Mouse (Mus musculus) testis, postnatal 14 days (tissue): ENCODE measurements around the gene Dnah2.
"Not testable (repeated sequence)": the region's sequence is repeated elsewhere in the genome, so short reads cannot be mapped to it uniquely, and the experiment has no call there.

Source experiments
- DNase-seq: peaks from one replicate; pipeline ENCODE4 v3.0.0; 2021; ENCODE audit warnings: low spot score

Dnah2 gene

DNA sequence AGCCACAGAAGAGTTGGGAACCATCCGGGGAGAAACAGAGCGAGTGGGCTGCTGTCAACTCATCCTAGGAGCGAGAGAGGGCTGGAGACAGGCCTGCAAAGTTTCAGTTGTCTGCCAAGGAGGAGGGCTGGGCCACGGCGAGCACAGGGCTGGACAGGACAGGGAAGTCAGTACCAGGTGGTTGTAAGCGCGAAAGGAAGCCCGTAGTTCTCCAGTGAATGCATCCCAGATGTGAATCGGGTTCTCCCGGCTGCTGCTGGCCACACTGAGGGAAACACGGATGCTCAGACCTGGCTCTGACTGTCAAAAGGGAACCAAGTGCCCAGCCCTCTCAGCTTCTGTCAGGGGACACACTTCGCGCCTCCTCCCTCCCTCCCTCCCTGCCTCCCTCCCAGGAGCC is 14.5 kb upstream of the Dnah2 start:
- no peak for DNase-seq

DNA sequence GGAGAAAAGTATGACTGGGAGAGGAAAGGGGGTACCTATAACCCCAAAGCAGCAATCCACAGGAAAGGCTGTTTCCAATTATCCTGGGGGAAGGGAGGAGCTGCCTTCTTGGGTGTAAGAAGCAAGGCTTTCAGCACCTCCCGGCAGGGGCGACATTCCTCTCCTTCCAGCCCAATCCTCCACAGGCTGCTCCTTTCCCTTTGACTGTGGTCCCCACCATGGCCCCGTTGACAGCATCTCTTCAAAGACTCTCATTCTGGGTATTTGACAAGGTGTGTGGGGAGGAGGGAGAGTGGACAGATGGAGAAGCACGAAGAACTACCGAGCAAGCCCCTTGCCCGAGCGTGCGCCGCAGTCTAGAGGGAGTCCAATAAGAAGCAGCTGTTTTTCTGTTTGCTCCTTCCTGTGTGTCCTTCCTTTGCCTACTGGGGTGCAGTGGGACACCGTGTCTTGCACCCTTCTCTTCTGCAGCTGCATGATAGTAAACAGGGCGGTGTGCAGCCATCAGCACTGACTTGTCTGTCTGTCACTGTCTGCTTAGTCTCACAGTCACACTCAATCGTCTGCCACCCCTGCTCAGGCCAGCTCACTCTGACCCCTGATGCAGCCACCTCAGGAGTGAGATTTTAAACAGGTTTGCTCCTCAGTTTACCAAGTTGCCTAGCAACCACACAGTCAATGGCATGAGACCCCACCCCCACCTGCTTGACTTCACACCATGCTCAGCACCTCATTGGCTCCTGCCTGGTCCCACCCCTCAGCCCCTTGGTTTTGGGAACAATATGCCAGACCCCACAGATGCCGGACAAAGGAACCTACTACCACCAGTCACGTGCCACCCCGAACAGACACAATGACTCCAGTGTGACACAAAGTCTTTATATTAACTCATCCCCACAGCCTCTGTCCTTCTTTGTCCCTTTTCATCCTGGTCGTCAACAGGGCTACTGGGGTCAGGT is 12.3 kb upstream of the Dnah2 start:
- DNase-seq: no peak

DNA sequence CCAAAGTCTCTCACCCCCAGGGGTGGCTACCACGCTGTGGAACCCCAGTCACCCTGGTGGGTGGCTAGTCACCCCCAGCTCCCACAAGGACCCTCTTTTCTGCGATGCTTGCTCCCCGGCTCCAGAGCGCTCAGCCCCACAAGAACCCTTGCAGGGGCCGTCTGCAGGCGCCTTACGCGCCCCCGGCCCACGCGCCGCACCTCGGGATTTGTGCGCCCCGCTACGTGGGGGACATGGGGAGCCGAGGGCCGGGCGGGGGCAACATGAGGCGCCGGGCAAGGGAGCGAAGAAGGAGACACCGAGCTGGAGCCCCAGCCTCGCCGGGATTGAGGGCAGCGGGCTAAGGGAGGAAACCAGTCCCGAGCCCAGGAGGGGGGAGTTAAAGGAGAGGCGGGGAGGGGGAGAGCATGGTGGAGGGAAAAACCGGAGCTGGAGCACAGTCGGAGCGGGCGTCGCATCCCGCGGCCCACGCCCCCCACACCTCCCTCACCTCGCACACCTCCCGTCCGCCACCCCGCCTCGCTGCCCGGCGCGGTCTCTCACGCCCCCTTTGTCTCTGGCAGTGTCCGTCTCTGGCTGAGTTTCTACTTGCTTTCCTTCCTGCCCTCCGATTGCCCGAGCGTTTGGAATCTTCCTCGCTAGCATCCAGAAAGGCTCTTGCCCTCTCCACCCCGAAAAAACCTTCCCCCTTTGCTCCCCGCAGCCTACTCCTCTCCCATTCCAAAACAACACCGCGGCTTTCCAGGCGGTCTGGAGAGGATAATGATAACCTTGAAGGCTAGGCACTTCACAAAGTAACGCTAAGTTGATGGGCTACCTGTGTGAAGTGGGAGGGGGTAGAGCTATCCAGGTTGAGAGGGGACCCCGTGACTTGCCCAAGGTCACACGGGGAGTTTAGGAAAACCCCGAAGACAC is 11.2 kb upstream of the Dnah2 start, which contains the start of gene Efnb3:
Gene Efnb3 (minus strand): TSS at position 355 of the 915 bp plus-strand sequence.
- peak; percentile 48 for DNase-seq

DNA sequence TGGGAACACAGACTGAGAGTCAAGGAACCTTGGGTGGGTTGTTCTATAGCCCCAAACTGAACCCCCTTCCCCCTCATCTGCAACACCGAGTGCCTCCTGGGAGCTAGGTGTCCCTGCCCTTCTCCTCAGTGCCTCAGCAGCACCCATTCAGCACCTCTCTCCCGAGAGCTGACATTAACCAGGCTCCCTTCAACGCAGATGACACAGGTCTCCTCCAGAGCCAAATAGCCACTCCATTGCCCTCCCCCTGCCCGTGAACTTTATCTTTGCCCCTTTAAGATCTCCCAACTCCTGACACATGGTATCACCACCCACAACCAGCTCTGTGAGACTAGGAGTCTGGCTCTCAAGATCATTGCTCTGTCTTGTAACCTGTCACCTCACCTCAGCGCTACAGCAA is 10.3 kb upstream of the Dnah2 start:
- no peak for DNase-seq

DNA sequence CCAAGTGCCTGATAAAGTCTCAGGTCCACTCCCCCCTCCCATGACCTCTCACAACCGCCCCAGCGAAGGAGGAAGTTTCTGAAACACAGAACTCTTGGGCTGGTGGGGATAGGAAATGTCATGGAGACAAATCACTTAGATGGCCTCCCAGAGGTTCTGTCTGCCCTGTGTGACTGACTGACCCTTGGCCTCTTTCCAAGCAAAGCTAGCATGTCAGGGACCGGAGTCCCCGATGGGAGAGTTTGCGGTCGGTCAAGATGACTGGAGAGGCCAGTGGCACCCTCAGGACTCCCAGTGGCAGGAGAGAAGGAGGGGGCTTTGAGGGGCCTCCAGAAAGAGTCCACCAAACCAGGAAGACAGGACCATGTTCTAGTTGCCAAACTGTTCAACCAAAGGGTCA is 9.8 kb upstream of the Dnah2 start:
- no peak for DNase-seq

DNA sequence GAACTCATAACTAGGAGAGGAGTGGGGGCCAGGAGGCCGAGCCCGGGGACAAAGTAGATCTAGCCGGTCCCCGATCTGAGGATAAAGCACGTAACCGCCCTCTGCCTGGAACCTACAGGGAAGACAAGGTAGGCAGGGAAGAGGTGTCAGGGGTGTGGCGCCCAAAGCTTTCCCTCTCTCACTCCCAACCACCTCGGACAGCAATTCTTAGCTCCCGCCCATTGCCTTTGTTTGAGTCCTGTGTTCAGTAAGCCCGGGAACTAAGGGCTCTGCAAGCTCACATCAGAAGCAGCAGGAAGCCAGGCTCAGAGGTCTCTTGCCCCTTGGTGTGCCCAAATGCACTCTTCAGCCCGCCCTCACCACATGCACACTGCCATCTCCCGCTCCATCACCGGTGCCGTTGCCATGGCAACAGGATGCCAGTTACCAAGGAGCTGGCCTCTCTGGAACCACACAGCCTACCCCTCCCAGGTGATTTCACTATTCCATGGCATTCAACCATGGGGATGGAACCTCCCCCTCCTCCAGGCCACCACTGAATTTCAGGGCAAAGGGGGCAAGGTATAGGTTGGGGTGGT is 8.6 kb upstream of the Dnah2 start:
- DNase-seq: no peak

DNA sequence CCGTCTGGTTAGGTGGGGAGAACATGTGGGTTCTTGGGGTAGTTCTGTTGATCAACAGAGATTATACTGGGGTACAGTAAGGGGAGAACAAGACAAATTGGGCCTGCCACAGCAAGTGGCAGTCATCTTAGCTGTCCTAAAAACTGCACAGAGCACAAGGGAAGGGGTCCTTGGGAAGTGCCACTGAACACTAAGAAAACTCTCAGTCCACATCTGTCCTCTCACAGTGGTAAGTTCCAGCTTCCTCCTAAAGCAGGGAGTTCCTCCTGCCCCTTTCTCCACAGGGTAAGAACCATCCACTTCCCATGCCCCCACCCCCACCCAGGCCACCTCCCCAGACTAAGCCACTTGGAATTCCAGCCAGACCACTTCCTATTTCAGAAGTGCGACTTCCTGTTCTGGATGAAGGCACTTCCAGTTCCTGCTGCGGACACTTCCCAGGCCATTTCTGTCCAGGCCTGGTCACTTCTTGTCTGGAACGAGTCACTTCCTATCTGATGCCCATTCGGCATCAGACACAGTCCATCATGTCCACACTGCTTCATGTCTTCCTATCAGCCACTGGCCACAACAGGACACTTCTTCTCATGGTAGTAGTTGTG is 5.7 kb upstream of the Dnah2 start:
- no peak for DNase-seq

DNA sequence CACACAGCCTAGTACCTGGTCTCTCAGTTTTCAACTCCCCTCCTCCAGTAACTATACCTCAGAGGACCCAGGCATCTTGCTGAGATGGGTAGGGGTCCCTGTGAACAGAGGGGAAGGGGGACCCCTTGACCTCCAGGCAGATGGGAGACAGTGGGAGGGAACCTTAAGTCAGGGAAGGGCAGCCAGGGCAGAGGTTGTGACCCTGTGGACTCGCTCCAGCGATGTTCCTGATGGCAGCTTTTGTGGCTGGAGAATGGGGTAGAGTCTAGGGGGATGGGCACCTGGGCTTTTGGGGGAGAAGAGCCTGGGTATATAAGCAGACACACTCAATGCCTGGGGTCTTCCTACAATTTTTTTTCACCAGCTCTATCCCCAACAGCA is 4.4 kb upstream of the Dnah2 start:
- no peak for DNase-seq

DNA sequence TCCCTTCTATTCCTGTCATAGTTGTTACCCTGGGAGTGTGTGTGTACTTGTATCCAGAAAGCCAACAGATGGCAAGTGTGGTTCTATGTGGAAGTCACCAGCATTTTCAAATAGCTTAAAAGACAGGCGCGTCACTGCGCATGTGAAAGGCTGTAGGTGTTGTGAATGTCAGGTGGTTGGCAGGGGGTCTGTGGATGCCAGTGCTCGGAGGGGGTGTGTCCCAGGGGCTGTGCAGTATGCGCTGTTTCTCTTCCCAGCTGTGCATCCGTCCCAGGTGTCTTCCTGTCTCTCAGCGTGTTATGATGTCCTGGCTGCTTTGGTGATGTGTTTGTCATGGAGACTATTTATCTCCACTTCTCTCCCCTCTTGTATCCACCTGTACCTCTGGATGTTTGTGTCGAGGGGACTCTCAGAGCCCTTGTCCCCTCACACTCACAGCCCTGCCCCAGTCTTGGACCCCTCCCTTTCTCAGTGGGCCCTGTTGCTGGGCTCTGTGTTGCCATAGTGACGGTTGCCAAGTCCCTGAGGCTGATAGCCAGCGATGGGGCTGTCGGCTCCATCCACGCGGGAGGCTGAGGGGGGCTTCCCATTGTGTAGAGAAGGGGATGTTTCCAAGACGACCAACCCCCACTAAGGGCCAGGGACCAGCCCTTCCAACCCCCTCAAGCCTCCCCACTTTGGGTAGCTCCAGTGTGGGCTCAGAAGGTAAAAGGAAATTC is 3.9 kb upstream of the Dnah2 start:
- DNase-seq: no peak

DNA sequence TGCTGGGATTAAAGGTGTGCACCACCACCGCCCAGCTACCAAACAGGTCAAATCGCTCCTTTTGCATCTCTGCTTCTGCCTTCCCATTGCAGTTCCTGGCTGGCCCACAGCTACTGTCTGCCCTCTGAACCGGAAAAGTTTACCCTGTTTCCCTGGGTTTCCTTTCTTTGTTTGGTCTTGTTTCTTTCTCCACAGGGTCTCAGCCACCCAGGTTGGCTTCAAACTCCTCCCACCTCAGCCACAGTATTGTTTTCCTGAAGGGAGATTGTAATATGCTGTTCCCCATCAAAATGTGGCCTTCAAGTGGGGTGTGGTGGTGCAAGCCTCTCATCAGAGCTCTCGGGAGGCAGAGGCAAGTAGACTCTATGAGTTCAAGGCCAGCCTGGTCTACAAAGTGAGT is 2.4 kb upstream of the Dnah2 start:
- DNase-seq: no peak

DNA sequence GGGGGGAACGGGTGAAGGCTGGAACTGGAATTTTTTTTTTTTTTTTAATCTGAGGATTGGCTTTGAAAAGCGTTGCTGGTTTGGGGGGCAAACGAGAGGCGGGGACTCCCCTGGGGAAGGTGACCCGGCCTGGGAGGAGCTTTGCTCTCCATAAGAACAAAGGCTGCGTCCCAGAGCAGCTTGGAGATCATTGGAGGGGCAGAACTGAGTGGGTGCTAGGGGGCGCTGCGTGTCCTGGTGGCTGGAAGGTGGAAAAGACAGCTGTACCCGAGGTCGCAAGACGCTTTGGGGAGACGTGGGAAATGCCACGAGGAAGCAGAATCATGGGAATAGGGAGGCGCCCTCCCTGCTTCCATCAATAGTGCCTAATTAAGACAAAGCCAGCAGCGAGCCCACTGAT is 1.8 kb downstream of the Dnah2 start:
- no peak for DNase-seq

DNA sequence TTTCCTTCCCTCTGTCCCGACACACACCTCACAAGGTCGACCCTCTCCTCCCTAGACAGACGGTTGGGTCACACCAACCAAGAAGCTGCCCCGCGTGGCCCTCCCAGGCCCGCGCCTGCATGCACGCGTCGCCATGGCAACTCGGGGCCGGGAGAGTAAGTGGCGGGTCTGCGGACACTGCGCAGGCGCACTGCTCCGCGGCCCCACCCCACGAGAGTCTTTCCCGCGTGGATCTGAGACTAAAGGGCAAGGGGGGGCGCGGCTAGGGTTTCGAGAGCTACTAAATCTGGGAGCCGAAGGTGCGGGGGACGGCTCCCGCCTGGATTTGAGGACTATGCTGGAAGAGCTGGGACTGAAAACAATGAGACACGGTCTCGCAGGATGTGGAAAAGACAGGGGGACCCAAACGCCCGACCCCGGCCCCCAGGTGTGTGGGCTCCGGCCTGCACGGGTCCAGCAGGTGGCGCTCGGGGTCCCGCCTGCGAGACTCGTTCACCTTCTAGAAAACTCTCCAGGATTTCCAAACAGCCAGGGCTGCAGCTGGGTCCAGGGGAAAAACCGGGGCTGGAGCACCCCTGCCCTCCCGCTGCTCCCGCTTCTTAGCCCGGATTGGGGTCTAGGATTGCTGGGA is 2.4 kb downstream of the Dnah2 start:
- peak; percentile 86 for DNase-seq

DNA sequence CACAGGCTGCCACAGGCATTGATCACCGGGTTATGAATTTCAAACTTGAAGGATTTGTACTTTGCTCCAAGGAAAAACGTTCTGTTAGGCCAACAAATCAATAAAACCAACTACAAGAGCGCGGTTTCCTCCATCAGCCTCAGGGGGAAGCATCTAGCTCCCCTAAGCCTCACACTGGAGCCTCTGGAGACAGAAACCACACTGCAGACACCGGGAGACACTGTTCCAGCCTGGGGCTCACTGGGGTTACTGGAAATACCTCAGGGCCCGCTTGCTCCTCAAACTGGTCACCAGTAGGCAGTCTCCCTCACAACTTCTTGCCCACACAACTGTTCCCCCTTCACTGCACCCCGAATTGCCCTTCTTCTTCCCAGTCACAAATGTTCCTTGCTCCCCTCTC is 3.0 kb downstream of the Dnah2 start:
- DNase-seq: no peak

DNA sequence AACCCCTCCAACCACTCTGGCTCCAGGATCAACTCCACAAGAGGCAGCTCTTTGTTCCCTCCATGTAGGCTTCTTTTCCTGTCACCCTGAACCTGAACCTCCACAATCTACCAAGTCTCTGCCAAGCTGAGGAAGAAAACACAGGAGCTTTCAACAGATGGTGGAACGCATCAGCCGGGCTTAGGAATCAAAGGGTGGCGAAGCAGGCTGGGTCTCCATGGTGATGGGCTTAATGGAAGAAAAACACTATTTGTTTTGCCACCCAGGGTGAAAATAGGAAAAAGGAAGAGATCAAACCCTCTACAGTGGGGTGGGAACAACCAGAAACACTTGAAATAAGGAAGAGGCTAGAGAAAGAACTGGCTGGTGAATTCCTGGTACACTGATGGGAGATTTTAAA is 5.3 kb downstream of the Dnah2 start:
- DNase-seq: no peak

DNA sequence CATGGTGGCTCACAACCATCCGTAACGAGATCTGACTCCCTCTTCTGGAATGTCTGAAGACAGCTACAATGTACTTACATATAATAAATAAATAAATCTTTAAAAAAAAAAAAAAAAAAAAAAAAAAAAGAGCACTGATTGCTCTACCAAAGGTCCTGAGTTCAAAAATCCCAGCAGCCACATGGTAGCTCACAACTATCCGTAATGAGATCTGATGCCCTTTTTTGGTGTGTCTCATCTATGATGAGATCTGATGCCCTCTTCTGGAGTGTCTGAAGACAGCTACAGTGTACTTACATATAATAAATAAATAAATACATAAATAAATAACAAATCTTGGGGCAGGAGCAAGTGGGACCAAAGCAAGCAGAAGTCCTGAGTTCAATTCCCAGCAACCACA is 7.2 kb downstream of the Dnah2 start:
- DNase-seq: not testable (repeated sequence)

DNA sequence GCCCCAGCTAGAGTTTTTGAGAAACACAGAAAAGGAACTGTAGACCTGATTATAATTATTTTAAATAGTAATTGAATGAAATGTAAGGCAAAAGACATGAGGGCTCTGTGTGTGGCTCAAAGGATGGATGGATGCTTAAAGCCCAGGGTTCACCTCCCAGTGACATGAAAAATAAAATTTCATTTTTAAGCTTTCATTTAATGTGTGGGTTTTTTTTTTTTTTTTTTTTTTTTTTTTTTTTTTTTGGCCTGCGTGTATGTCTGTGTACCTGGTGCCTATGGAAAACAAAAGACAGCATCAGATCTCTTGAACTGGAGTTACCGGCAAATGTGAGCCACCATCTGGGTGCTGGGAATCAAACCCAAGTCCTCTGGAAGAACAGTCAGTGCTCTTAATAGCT is 8.2 kb downstream of the Dnah2 start:
- DNase-seq: no peak

DNA sequence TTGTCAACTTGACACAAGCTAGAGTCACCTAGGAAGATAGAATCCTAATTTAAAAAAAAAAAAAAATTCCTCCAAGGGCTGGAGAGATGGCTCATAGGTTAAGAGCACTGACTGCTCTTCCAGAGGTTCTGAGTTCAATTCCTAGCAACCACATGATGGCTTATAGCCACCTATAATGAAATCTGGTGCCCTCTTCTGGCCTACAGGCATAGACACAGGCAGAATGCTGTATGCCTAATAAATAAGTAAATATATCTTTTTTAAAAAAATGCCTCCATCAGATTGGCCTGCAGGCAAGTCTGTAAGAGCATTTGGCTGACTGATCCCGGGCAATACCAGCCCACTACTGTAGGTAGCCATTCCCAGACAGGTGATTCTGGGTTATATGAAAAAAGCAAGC is 13.9 kb downstream of the Dnah2 start:
- DNase-seq: no peak

DNA sequence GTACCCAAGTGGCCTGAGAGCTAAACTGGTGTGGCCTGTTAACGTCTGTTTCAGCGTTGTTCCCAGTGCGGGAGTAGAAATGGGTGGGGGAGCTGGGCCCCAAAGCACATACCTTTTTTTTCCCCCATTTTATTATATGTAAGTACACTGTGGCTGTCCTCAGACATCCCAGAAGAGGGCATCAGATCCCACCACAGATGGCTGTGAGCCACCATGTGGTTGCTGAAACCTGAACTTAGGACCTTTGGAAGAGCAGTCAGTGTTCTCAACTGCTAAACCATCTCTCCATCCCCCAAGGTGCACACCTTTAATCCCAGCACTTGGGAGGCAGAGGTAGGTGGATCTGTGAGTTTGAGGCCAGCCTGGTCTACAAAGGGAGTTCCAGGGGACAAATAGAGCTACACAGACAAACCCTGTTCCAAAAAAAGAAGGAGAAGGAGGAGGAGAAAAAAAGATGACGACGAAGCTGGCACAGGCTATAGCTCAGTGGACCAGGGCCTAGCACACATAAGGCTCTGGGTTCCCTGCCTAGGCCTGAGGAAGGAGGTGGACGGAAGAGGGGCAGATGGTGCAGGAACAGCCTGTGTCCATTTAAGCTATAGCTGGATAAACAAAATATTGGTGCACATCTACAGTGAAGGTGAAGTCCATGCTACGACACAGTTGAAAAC is 16.3 kb downstream of the Dnah2 start:
- DNase-seq: no peak

DNA sequence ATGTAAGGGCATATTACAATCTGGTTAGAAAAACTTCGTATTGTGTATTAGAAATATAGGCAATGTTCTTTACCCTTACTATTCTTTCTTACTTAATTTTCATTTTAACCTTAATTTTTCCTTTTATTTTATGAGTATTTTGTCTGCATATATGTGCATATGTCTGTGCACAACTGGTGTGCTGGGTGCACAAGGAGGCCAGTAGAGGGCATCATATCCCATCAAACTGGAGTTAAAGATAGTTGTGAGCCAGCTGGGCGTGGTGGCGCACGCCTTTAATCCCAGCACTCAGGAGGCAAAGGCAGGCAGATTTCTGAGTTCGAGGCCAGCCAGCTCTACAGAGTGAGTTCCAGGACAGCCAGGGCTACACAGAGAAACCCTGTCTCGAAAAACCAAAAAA is 18.2 kb downstream of the Dnah2 start:
- DNase-seq: not testable (repeated sequence)

DNA sequence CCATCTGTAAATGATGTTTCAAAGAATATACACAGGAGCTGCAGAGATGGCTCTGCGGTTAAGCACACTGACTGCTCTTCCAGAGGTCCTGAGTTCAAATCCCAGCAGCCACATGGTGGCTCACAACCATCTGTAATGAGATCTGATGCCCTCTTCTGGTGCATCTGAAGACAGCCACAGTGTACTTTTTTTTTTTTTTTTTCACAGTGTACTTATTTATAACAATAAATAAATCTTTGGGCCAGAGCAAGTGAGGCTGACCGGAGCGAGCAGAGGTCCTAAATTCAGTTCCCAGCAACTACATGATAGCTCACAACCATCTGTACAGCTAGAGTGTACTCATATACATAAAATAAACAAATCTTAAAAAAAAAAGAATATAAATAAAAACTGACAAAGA is 18.6 kb downstream of the Dnah2 start:
- not testable (repeated sequence) for DNase-seq

DNA sequence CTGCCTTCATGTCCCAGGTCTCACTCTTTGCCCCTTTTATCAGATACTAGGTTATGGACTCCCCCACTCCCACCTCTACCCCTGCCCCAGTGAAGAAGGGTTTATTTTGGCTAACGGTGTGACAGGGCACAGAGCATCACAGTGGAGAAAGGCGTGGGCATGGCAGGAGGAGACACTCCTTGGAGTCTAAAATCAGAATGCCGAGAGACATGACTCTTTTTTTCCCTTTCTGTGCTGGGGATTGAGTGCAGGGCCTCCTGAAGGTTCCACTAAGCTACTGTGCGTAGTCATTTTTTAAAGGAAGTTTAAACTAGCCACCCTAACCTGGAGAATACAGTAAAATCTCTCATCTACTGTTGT is 20.9 kb downstream of the Dnah2 start:
- no peak for DNase-seq
